Mouse (Mus musculus): ENCODE measurements at regions not wholly inside any gene's neighbourhood (a gene's known extent, or its start where the extent isn't known, plus 50 kb on each side); places are given as distances from the start of the nearest gene placed in this dataset.

GRCm38 (mm10) chr15:72207589-72207988 is 1626.8 kb upstream of the Gm6569 start:
- intact Hi-C loops (cut with DNase I) = loop anchor here (10.0 kb wide), 1 partner anchor 817 kb away; no protein-coding TSS in a partner anchor
- no peak for TF ChIP-seq CTCF (IDR thresholded peaks at IDR 0.05)
- Histone ChIP-seq H3K4me3 (no peak overlapping the region), H3K27ac (no peak overlapping the region)
- no peak for DNase-seq

- no peak for TF ChIP-seq CTCF (IDR thresholded peaks at IDR 0.05)
- intact Hi-C loops (cut with DNase I) = loop anchor here (10.0 kb wide), 1 partner anchor 817 kb away; no protein-coding TSS in a partner anchor
- Histone ChIP-seq H3K27ac (no peak overlapping the region), H3K4me3 (no peak overlapping the region)
- DNase-seq = no peak
These were observed 1626.3 kb upstream of the Gm6569 start for GRCm38 (mm10) chr15:72208076-72208475.

GRCm38 (mm10) chr15:72208973-72209372 is 1625.4 kb upstream of the Gm6569 start:
- DNase-seq = no peak
- H3K27ac ChIP-seq = no peak overlapping the region
- no peak overlapping the region for H3K4me3 ChIP-seq
- TF ChIP-seq CTCF (IDR thresholded peaks at IDR 0.05) = no peak
- intact Hi-C loops (cut with DNase I) = loop anchor here (10.0 kb wide), 1 partner anchor 816 kb away; no protein-coding TSS in a partner anchor

- no peak for TF ChIP-seq CTCF (IDR thresholded peaks at IDR 0.05)
- no peak for DNase-seq
- Histone ChIP-seq H3K27ac (no peak overlapping the region), H3K4me3 (no peak overlapping the region)
- intact Hi-C loops (cut with DNase I) = no loop called here
These were observed 1616.6 kb upstream of the Gm6569 start for GRCm38 (mm10) chr15:72217731-72218130.

- TF ChIP-seq CTCF (IDR thresholded peaks at IDR 0.05) = no peak
- Histone ChIP-seq H3K4me3 (no peak overlapping the region), H3K27ac (no peak overlapping the region)
- intact Hi-C loops (cut with DNase I) = no loop called here
- no peak for DNase-seq
These were observed 1614.4 kb upstream of the Gm6569 start for GRCm38 (mm10) chr15:72219985-72220384.

GRCm38 (mm10) chr15:72220786-72221185 is 1613.6 kb upstream of the Gm6569 start:
- no peak overlapping the region for H3K27ac ChIP-seq
- DNase-seq = no peak
- H3K4me3 ChIP-seq = no peak overlapping the region
- no peak for TF ChIP-seq CTCF (IDR thresholded peaks at IDR 0.05)
- intact Hi-C loops (cut with DNase I) = no loop called here

GRCm38 (mm10) chr15:72232355-72232754 is 1602.0 kb upstream of the Gm6569 start:
- intact Hi-C loops (cut with DNase I) = no loop called here
- no peak for TF ChIP-seq CTCF (IDR thresholded peaks at IDR 0.05)
- Histone ChIP-seq H3K27ac (no peak overlapping the region), H3K4me3 (no peak overlapping the region)
- DNase-seq = no peak

- Histone ChIP-seq H3K27ac (no peak overlapping the region), H3K4me3 (no peak overlapping the region)
- no peak for TF ChIP-seq CTCF (IDR thresholded peaks at IDR 0.05)
- intact Hi-C loops (cut with DNase I) = no loop called here
- no peak for DNase-seq
These were observed 1569.7 kb upstream of the Gm6569 start for GRCm38 (mm10) chr15:72264619-72265018.

GRCm38 (mm10) chr15:72283846-72284245 is 1550.5 kb upstream of the Gm6569 start:
- Histone ChIP-seq H3K27ac (no peak overlapping the region), H3K4me3 (no peak overlapping the region)
- no peak for DNase-seq
- intact Hi-C loops (cut with DNase I) = no loop called here
- TF ChIP-seq CTCF (IDR thresholded peaks at IDR 0.05) = no peak

- intact Hi-C loops (cut with DNase I) = no loop called here
- H3K27ac ChIP-seq = no peak overlapping the region
- no peak for DNase-seq
- no peak for TF ChIP-seq CTCF (IDR thresholded peaks at IDR 0.05)
- H3K4me3 ChIP-seq = no peak overlapping the region
These were observed 1537.7 kb upstream of the Gm6569 start for GRCm38 (mm10) chr15:72296648-72297047.

- no peak for DNase-seq
- Histone ChIP-seq H3K4me3 (no peak overlapping the region), H3K27ac (no peak overlapping the region)
- intact Hi-C loops (cut with DNase I) = no loop called here
- TF ChIP-seq CTCF (IDR thresholded peaks at IDR 0.05) = no peak
These were observed 1521.9 kb upstream of the Gm6569 start for GRCm38 (mm10) chr15:72312417-72312816.

- intact Hi-C loops (cut with DNase I) = no loop called here
These were observed 1512.8 kb upstream of the Gm6569 start for GRCm38 (mm10) chr15:72321528-72321927.

GRCm38 (mm10) chr15:72322127-72322526 is 1512.2 kb upstream of the Gm6569 start:
- intact Hi-C loops (cut with DNase I) = no loop called here
- no peak overlapping the region for H3K4me3 ChIP-seq
- H3K27ac ChIP-seq = no peak overlapping the region
- DNase-seq = no peak
- TF ChIP-seq CTCF (IDR thresholded peaks at IDR 0.05) = no peak

More at GRCm38 (mm10) chr15:72321528-72321927, 1512.8 kb upstream of the Gm6569 start:
- TF ChIP-seq CTCF (IDR thresholded peaks at IDR 0.05) = no peak
- no peak for DNase-seq
- Histone ChIP-seq H3K27ac (no peak overlapping the region), H3K4me3 (no peak overlapping the region)

- Histone ChIP-seq H3K4me3 (no peak overlapping the region), H3K27ac (no peak overlapping the region)
- intact Hi-C loops (cut with DNase I) = no loop called here
- TF ChIP-seq CTCF (IDR thresholded peaks at IDR 0.05) = no peak
- DNase-seq = no peak
These were observed 1511.2 kb upstream of the Gm6569 start for GRCm38 (mm10) chr15:72323158-72323557.
